Mouse (Mus musculus) cerebellum, adult 9-10 months (tissue): ENCODE measurements at regions not wholly inside any gene's neighbourhood (a gene's known extent, or its start where the extent isn't known, plus 50 kb on each side); places are given as distances from the start of the nearest gene placed in this dataset.
A peak's percentile ranks its signal among the peaks of the same experiment; 100 is the strongest.

ENCODE experiments used
- DNase-seq: peaks from one replicate; pipeline ENCODE4 v3.0.0; 2022

DNA sequence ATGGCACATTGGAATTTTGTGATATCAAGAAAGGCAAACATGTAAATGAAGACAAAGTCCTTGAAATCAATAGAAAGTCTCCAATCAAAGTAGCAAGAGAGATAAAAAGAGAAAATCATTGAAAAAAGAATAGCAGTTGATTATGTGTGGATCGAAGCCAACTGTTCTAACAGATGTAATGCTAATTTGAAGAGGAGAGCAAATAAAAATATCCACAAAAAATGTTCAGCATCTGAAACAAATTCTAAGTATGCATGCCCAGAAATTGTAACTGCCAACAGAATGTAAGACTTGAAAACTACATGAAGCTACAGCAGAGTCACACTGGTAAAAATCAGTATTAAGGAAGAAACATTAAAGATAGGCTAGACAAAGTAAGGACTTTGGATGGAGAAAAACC, 587.2 kb upstream of the Galntl6 start:
- DNase-seq = no peak

DNA sequence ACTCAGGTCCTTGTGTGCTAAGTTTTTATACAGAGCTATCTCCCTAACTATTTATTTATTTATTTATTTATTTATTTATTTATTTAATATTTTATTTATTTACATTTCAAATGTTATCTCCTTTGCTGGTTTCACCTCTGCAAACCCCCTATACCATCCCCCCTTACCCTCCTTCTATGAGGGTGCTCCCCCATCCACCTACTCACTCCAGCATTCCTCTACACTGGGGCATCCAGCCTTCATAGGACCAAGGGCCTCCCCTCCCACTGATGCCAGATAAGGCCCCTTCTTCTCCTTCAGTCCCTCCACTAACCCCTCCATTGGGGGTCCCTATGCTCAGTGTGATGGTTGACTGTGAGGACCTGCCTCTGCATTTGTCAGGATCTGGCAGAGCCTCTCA, 579.0 kb upstream of the Galntl6 start:
- DNase-seq = no peak

GRCm38 (mm10) chr8:59478257-59478656, 565.8 kb upstream of the Galntl6 start:
- no peak for DNase-seq

GRCm38 (mm10) chr8:59474195-59474594, 561.8 kb upstream of the Galntl6 start:
- no peak for DNase-seq

DNA sequence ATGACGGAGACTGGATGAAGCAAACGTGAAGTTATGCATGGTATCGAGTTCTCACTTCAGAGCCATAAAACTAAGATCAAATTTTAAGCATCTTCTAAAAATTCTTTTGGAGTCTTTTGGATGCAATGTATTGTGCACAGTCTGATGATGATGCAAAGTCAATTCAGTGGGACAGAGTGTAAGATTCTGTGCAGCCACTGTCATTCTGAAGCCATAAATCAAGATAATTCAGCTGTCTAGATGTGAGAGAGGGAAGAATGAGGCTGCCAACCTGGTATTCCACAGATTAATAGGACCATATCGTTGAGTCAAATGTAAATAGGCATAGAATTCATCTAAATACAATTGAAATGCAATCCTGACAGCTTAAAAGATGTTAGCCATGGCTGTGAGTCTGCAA, 536.2 kb upstream of the Galntl6 start:
- no peak for DNase-seq

DNA sequence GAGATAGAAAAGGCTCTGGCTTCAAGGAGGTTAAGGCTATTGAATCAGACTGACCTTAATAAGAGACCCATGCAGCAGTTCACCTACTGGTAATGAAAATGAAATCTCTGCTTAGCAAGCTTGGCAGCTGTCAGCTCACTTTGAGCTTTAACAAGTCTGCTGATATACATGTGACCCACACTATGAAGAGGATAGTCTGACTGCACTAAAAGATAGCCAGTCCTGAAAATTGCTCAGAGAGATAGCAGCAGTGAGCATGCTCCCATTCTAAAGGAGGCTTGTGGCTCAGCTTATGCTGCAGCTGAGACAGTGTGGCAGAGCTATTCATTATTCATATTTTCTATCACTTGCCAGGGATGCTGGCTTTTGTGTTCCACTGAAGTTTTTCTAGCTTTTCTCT, 491.2 kb upstream of the Galntl6 start:
- no peak for DNase-seq

DNA sequence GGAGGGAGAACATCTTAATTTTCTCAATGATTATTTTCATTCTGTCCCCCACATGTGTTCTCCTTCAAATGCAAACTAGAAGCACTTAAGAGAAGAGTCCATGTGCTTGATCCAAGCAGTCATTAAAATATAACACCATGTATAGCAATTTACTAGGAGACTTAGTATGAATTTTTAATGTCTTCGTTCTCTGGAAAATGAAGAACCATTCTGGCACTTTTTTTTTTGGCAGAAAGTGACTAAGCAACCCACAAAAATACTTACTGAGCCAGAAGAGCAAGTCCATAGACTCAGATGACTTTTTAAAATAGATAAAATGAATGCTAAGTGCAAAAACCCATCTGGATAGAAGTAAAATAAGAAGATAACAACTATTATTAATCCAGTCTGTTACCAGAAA, 477.3 kb upstream of the Galntl6 start:
- DNase-seq = no peak

DNA sequence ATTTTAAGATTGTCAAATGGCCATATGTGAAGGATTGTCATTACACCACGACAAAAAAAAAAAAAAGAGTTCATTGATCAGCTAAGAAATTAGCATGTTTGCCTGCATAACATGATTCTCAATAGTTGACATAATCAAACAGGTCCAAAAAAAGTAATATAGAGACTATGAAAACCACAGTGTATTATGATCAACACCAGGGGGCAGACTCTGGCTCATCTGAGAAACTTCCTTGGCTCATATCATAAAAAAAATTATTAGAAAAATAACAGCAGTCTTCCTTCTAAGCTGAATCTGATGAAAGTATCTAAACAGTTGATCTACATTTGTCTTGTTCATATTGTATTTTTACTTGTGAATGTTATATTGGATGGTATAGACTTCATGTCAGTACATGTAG, 472.3 kb upstream of the Galntl6 start:
- no peak for DNase-seq

- DNase-seq = peak; percentile 1
Observed at GRCm38 (mm10) chr8:59352983-59353382, 440.5 kb upstream of the Galntl6 start.

GRCm38 (mm10) chr8:59334990-59335389, 422.6 kb upstream of the Galntl6 start:
- DNase-seq = no peak
